Mouse (Mus musculus): ENCODE measurements around the gene Rusc1.

DNA sequence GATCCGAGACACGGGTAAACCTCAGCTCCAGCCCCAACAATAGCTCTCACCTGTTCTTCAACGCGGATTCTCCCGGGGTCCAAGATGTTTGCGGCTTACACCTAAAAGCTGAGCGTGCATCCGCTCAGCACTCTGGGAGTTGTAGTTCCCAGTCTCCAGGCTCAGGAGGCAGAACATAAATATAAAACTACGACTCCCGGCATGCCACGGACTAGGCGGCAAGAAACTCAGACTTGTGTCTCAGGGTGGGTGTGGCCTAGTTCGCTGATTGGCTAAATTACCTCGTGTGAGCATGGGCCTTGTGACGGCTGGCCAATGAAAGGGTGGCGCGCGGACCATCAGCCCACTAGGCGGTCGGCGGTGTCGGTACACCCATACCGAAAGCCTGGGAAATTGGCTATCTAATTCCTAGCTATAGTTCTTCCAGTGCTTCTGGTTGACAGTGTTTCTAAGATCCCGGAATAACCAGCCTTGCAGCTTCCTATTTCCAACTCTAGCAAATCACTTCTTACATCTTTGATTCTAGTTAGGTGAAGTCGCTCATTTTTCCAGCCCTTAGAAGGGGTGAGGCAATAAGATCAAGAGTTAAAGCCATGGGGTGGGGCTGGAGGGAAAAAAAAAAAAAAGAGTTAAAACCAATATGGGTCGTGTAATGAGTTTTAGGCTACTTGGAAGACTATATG is 8.8 kb upstream of the Rusc1 start, which contains the start of gene Fdps:
- TF ChIP-seq POLR2A (IDR thresholded peaks at IDR 0.05; ENCODE audit: control insufficient read depth, low read depth, low read length), result peak; percentile 50; the same call in 1 of the 2 replicates
- no peak for TF ChIP-seq CTCF (IDR thresholded peaks at IDR 0.05; ENCODE audit: control insufficient read depth, insufficient read depth, insufficient replicate concordance, low read depth, low read length)
